Mouse (Mus musculus) MEL (cell line): ENCODE data around the gene Ddx28. TPM values are rescaled to one million over a fixed set of nuclear protein-coding genes. Genes with fewer than 3 reads are reported as not detected.

Experiments used
- DNase-seq: peaks from one replicate; pipeline ENCODE4 v3.0.0; 2011; ENCODE audit warnings: low read depth, low spot score
- H3K27ac ChIP-seq: 2 replicates; pipeline ENCODE4 v1.5.1; 2012; ENCODE audit warnings: low read depth, mild to moderate bottlenecking, control low read depth, low read length, moderate library complexity; ENCODE audit not compliant: control insufficient read depth
- H3K27me3 ChIP-seq, 2 experiments: fragments of 150-350 bp in 1 of 2; sonication (generic) in 1 of 2; 2 replicates each; pipeline ENCODE4 v1.6.1; 2012; ENCODE audit warnings: low read length in 2 of 2, mild to moderate bottlenecking in 2 of 2, improper control_type of control experiment in 1 of 2, moderate library complexity in 1 of 2; ENCODE audit not compliant: insufficient read depth in 2 of 2, control insufficient read depth in 1 of 2
- H3K36me3 ChIP-seq, 2 experiments: 2 replicates each; pipeline ENCODE4 v1.6.1; 2012 to 2014; ENCODE audit warnings: low read length in 2 of 2, improper control_type of control experiment in 1 of 2, inconsistent platforms in 1 of 2, mild to moderate bottlenecking in 1 of 2; ENCODE audit not compliant: insufficient read depth in 2 of 2, control insufficient read depth in 1 of 2
- H3K4me1 ChIP-seq, 2 experiments: fragments of 150-350 bp in 1 of 2; sonication (generic) in 1 of 2; 2 replicates each; pipeline ENCODE4 v1.6.1; 2012; ENCODE audit warnings: low read length in 2 of 2, improper control_type of control experiment in 1 of 2, mild to moderate bottlenecking in 1 of 2; ENCODE audit not compliant: insufficient read depth in 2 of 2, control insufficient read depth in 1 of 2
- H3K4me3 ChIP-seq, 2 experiments: fragments of 150-350 bp in 1 of 2; sonication (generic) in 1 of 2; 2 replicates each; pipeline ENCODE4 v1.5.1; 2012; ENCODE audit warnings: low read depth in 2 of 2, low read length in 2 of 2, mild to moderate bottlenecking in 2 of 2, moderate library complexity in 2 of 2, control low read depth in 1 of 2, improper control_type of control experiment in 1 of 2; ENCODE audit not compliant: control insufficient read depth in 1 of 2, insufficient read depth in 1 of 2
- H3K79me2 ChIP-seq: 2 replicates; pipeline ENCODE4 v1.6.1; 2012; ENCODE audit warnings: mild to moderate bottlenecking, low read length, moderate library complexity; ENCODE audit not compliant: control insufficient read depth, poor library complexity, insufficient read depth
- H3K9ac ChIP-seq: 2 replicates; pipeline ENCODE4 v1.6.1; 2012; ENCODE audit warnings: low read depth, mild to moderate bottlenecking, control low read depth, low read length, moderate library complexity; ENCODE audit not compliant: control insufficient read depth, poor library complexity, severe bottlenecking
- H3K9me3 ChIP-seq: fragments of 150-350 bp; sonication (generic); replicated peaks from 2 replicates; pipeline ENCODE4 v1.6.1; 2012; ENCODE audit warnings: mild to moderate bottlenecking, low read length, improper control_type of control experiment, moderate library complexity; ENCODE audit not compliant: insufficient read depth
- CHD1 ChIP-seq: IDR thresholded peaks from 2 replicates; pipeline ENCODE4 v1.6.1; 2012; ENCODE audit warnings: low read depth, mild to moderate bottlenecking, inconsistent platforms, low read length, improper control_type of control experiment
- CHD2 ChIP-seq: IDR thresholded peaks from 2 replicates; pipeline ENCODE4 v1.6.1; 2011; ENCODE audit warnings: low read length, improper control_type of control experiment
- ETS1 ChIP-seq: IDR thresholded peaks from 2 replicates; pipeline ENCODE4 v1.6.1; 2012; ENCODE audit warnings: low read depth, mild to moderate bottlenecking, inconsistent platforms, low read length, improper control_type of control experiment, moderate library complexity
- HCFC1 ChIP-seq: IDR thresholded peaks from 2 replicates; pipeline ENCODE4 v1.6.1; 2012; ENCODE audit warnings: low read depth, mild to moderate bottlenecking, inconsistent platforms, low read length, improper control_type of control experiment, moderate library complexity
- MAZ ChIP-seq: IDR thresholded peaks from 2 replicates; pipeline ENCODE4 v1.6.1; 2012; ENCODE audit warnings: low read depth, mild to moderate bottlenecking, inconsistent platforms, low read length, improper control_type of control experiment
- MEF2A ChIP-seq: IDR thresholded peaks from 2 replicates; pipeline ENCODE4 v1.6.1; 2014; ENCODE audit warnings: low read depth, mild to moderate bottlenecking, inconsistent platforms, low read length, improper control_type of control experiment; ENCODE audit not compliant: poor library complexity, insufficient replicate concordance, severe bottlenecking; ENCODE audit errors: extremely low read depth
- MXI1 ChIP-seq: IDR thresholded peaks from 2 replicates; pipeline ENCODE4 v1.6.1; 2011; ENCODE audit warnings: mild to moderate bottlenecking, low read depth, low read length, improper control_type of control experiment
- MYB ChIP-seq: IDR thresholded peaks from 2 replicates; pipeline ENCODE4 v1.6.1; 2011; ENCODE audit warnings: mild to moderate bottlenecking, low read depth, low read length, improper control_type of control experiment
- NELFE ChIP-seq: IDR thresholded peaks from 2 replicates; pipeline ENCODE4 v1.6.1; 2011; ENCODE audit warnings: low read depth, low read length, improper control_type of control experiment
- POLR2A ChIP-seq, 2 experiments: IDR thresholded peaks; 2 replicates each; pipeline ENCODE4 v1.6.1; 2011 to 2012; ENCODE audit warnings: low read length in 2 of 2, mild to moderate bottlenecking in 2 of 2, control low read depth in 1 of 2, improper control_type of control experiment in 1 of 2, low read depth in 1 of 2, moderate library complexity in 1 of 2; ENCODE audit not compliant: control insufficient read depth in 1 of 2, insufficient read depth in 1 of 2, poor library complexity in 1 of 2
- SIN3A ChIP-seq: IDR thresholded peaks from 2 replicates; pipeline ENCODE4 v1.6.1; 2012; ENCODE audit warnings: low read length, improper control_type of control experiment, inconsistent platforms
- TAL1 ChIP-seq: IDR thresholded peaks from 2 replicates; pipeline ENCODE4 v1.6.1; 2012; ENCODE audit warnings: mild to moderate bottlenecking, inconsistent platforms, low read length, moderate library complexity, mixed read lengths
- TBP ChIP-seq: IDR thresholded peaks from 2 replicates; pipeline ENCODE4 v1.8.0; 2011; ENCODE audit warnings: low read depth, low read length, improper control_type of control experiment
- UBTF ChIP-seq: IDR thresholded peaks from 2 replicates; pipeline ENCODE4 v1.6.1; 2012; ENCODE audit warnings: low read depth, mild to moderate bottlenecking, inconsistent platforms, low read length, improper control_type of control experiment, moderate library complexity, borderline replicate concordance; ENCODE audit not compliant: insufficient read depth
- ZMIZ1 ChIP-seq: IDR thresholded peaks from 2 replicates; pipeline ENCODE4 v1.6.1; 2012; ENCODE audit warnings: low read depth, mild to moderate bottlenecking, inconsistent platforms, low read length, improper control_type of control experiment, moderate library complexity
- ZNF384 ChIP-seq: IDR thresholded peaks from 2 replicates; pipeline ENCODE4 v1.6.1; 2012; ENCODE audit warnings: low read depth, mild to moderate bottlenecking, inconsistent platforms, low read length, improper control_type of control experiment
- polyA plus RNA-seq, 2 experiments: library from polyadenylated mRNA; stranded (reverse) in 1 of 2; unstranded in 1 of 2; fragments of >175 nt in 1 of 2; fragments of >200 nt in 1 of 2; gene quantifications; 2 replicates each; pipeline versions ENCODE4 v1.2.1 to v1.2.4; 2012; ENCODE audit warnings: low replicate concordance in 2 of 2, low read depth in 1 of 2; ENCODE audit not compliant: insufficient read length in 2 of 2, insufficient read depth in 1 of 2, missing spikeins in 1 of 2
- total RNA-seq: library from RNA; depleted of rRNA; stranded (reverse); fragments of 300-350 nt; gene quantifications from 2 replicates; pipeline ENCODE4 v1.2.3, GENCODE M21; 2012; rRNA removed

Gene Ddx28
- total RNA-seq (23.4 and 29.9 TPM in 2 replicates), polyA plus RNA-seq (10 to 100 TPM in 1 of 2 experiments, not detected in 1; 21.8 TPM)

- H3K79me2 ChIP-seq = peaks cover 16% of the 10 kb centered on the region
These were observed at the start of gene Ddx28 for GRCm38 (mm10) chr8:106011643-106011986. Ddx28 (minus strand) TSS chr8:106011882.

GRCm38 (mm10) chr8:106060521-106060920 is 48.8 kb upstream of the Ddx28 start:
- Histone ChIP-seq H3K4me1 (peaks cover 14 to 18% of the 10 kb centered on the region in 2 experiments), H3K79me2 (peaks cover 49% of the 10 kb centered on the region), H3K4me3 (peak overlapping the region; percentile 90 to 98), H3K36me3 (peaks cover 0 to 47% of the 10 kb centered on the region in 2 experiments; a peak in 2 of 4 replicates), H3K9me3 (no peaks in the 10 kb centered on the region), H3K27ac (peak overlapping the region; percentile 68), H3K27me3 (no peaks in the 10 kb centered on the region), H3K9ac (peak overlapping the region; percentile 92)
- DNase-seq = peak; percentile 67
- no peak for TF ChIP-seq HCFC1
- peak; percentile 17; the same call in 1 of the 2 replicates for TF ChIP-seq SIN3A

More at GRCm38 (mm10) chr8:106011643-106011986, at the start of gene Ddx28:
- peak within 1 kb of the TSS; percentile 82 for H3K27ac ChIP-seq
- peak within 1 kb of the TSS; percentile 88 for H3K9ac ChIP-seq
- no peak for DNase-seq
- H3K27me3 ChIP-seq = no peaks in the 10 kb centered on the region
- peaks cover 2 to 18% of the 10 kb centered on the region in 2 experiments for H3K4me1 ChIP-seq
- TF ChIP-seq ZNF384 (no peak), TBP (no peak), TAL1 (no peak), ETS1 (no peak), MEF2A (no peak)
- peak within 1 kb of the TSS; percentile 66 to 92 for H3K4me3 ChIP-seq
- no peaks in the 10 kb centered on the region for H3K9me3 ChIP-seq
- H3K36me3 ChIP-seq = peaks cover 0 to 18% of the 10 kb centered on the region in 2 experiments; a peak in 2 of 4 replicates

GRCm38 (mm10) chr8:106059613-106060371 is 48.1 kb upstream of the Ddx28 start:
- TF ChIP-seq CHD1 = peak; percentile 63; the same call in 1 of the 2 replicates
- TF ChIP-seq MAZ = 0 out of 2 replicates have a peak, but pooled peaks have one; percentile 35
- TF ChIP-seq MXI1 = peak; percentile 69
- TF ChIP-seq POLR2A (IDR thresholded peaks at IDR 0.05; ENCODE audit: control insufficient read depth in 1 of 2, insufficient read depth in 1 of 2, low read depth in 1 of 2, low read length in 2 of 2, poor library complexity in 1 of 2) = peak in 1 of 2 experiments; percentile 67; a peak in 2 of 4 replicates
- TF ChIP-seq MYB = no peak
- peak; percentile 12; the same call in 1 of the 2 replicates for TF ChIP-seq NELFE
- peak; percentile 92; the same call in 1 of the 2 replicates for TF ChIP-seq UBTF
- TF ChIP-seq CHD2 = no peak
- TF ChIP-seq SIN3A = peak; percentile 42; the same call in 1 of the 2 replicates
- peak; percentile 34; the same call in 1 of the 2 replicates for TF ChIP-seq ZMIZ1
- Histone ChIP-seq H3K9me3 (no peaks in the 10 kb centered on the region), H3K36me3 (peaks cover 0 to 41% of the 10 kb centered on the region in 2 experiments; a peak in 2 of 4 replicates), H3K9ac (peak overlapping the region; percentile 92), H3K79me2 (peaks cover 42% of the 10 kb centered on the region), H3K4me1 (peaks cover 12 to 18% of the 10 kb centered on the region in 2 experiments), H3K4me3 (peak overlapping the region; percentile 90 to 98), H3K27ac (peak overlapping the region; percentile 68), H3K27me3 (no peaks in the 10 kb centered on the region)
- DNase-seq = peak; percentile 77
